Mouse (Mus musculus): ENCODE measurements around the gene Tnik. TPM values are rescaled to one million over a fixed set of nuclear protein-coding genes. Genes with fewer than 3 reads are reported as not detected.

Gene Tnik
- polyA plus RNA-seq, 1 experiment = 142 TPM

DNA sequence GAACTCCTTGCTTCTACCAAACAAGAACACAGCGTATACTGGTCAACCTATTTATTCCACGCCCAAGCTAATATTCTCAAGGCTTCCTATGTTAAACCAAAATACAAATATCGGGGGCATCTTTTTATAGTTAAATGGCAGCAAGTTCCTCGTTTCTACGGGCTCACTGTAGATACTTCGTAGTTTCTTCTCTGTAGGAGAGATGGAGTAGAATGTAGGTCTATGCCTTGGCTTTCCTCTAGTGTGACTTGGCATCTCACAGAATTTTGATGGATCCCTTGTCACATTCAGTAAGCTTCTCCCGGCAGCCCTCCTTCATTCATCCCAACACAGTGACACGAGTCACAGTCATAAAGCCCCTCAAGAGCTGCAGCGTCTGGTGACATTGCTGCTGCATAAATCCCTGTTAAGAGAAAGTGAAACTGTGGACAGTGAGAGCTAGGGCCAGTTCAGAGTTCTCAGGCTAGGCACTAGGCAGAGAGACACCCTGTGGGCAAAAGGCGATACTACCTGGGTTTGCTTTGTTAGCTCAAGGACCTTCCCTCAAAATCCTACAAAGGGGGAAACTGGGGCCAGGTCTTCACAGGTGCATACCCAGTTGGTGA is 280.5 kb downstream of the Tnik start:
- H3K27ac ChIP-seq (ENCODE audit: insufficient read depth, low read depth, low read length) = 0 out of 2 replicates have a peak overlapping the region, but pooled peaks have one; percentile 26

DNA sequence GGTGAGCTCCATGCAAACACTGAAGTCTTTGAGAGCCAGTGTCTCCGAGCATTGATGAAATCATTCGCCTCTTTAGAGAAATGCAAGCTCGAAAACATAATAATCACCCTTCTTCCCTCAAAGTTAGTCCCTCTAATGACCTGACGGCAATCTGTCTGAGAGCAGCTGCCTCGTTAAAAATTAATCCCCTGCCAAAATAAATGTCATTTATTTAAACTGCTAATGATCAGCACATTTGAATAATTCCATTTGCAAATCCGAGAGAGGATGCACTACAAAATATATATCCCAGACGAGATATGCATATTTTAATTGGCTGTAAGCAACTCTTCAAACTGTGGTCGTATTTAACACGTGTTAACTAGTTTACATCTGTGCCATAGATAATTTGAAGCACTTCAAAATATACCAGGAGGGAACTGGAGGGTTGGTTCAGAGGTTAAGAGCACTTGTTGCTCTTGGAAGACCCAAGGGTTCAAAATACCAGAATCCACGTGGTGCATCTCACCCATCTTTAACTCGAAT is 281.4 kb downstream of the Tnik start:
- no peak overlapping the region for H3K27ac ChIP-seq (ENCODE audit: insufficient read depth, low read depth, low read length)
- WGBS = 44% methylated on average over 11 of the region's 11 CpGs
- H3K4me3 ChIP-seq (ENCODE audit: insufficient read depth, low read depth, low read length) = no peak overlapping the region
- TF ChIP-seq POLR2A (IDR thresholded peaks at IDR 0.05; ENCODE audit: insufficient read depth, low read depth, low read length) (no peak), CTCF (IDR thresholded peaks at IDR 0.05; ENCODE audit: insufficient read depth, low read depth, low read length) (no peak)
- peaks cover 12% of the 10 kb centered on the region for H3K4me1 ChIP-seq (ENCODE audit: control insufficient read depth, insufficient read depth, low read length)

More for the DNA sequence above, 280.5 kb downstream of the Tnik start:
- 67% methylated on average over 10 of the region's 10 CpGs for WGBS
- TF ChIP-seq CTCF (IDR thresholded peaks at IDR 0.05; ENCODE audit: insufficient read depth, low read depth, low read length) (no peak), POLR2A (IDR thresholded peaks at IDR 0.05; ENCODE audit: insufficient read depth, low read depth, low read length) (no peak)
- Histone ChIP-seq H3K4me1 (ENCODE audit: control insufficient read depth, insufficient read depth, low read length) (peaks cover 7% of the 10 kb centered on the region), H3K4me3 (ENCODE audit: insufficient read depth, low read depth, low read length) (no peak overlapping the region)

DNA sequence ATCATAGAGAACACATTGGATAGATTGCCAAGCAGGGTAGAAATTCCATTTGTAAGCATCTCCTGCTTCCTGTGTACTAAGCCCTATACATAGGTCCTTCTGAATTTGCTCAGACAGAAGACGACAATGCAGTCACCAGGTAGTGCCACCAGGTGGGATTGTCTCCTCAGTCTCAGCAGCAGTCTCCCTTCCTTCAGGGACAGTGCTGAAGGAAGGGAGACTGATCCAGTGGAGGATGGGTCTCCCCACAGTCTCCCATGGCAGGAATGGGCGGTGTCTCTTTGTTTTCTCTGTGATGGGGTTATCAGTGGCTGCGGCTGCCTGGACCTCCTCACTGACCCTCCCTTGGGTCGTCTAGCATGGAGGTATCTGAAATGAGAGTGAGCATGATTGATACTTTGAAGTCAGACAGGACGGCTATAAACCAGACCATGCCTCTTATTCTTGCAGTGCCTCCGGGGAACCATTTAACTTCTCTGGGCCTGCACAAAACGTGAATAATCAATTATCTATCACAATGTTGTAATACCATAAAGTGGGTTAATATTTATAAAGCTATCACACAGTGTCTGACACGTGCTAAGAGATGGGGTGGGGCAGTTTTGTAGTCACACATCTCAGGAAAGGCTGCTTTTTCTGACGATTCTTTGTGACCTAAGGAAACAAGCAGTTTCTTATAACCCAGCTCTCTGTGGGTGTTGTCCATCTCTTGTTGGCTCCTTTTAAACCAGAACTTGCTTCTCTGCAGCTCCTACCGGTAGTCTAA is 285.1 kb downstream of the Tnik start:
- no peak overlapping the region for H3K4me3 ChIP-seq (ENCODE audit: insufficient read depth, low read depth, low read length)
- TF ChIP-seq POLR2A (IDR thresholded peaks at IDR 0.05; ENCODE audit: insufficient read depth, low read depth, low read length) (no peak), CTCF (IDR thresholded peaks at IDR 0.05; ENCODE audit: insufficient read depth, low read depth, low read length) (no peak)
- peaks cover 25% of the 10 kb centered on the region for H3K4me1 ChIP-seq (ENCODE audit: control insufficient read depth, insufficient read depth, low read length)
- H3K27ac ChIP-seq (ENCODE audit: insufficient read depth, low read depth, low read length) = no peak overlapping the region
- WGBS = 79% methylated on average over 10 of the region's 10 CpGs

DNA sequence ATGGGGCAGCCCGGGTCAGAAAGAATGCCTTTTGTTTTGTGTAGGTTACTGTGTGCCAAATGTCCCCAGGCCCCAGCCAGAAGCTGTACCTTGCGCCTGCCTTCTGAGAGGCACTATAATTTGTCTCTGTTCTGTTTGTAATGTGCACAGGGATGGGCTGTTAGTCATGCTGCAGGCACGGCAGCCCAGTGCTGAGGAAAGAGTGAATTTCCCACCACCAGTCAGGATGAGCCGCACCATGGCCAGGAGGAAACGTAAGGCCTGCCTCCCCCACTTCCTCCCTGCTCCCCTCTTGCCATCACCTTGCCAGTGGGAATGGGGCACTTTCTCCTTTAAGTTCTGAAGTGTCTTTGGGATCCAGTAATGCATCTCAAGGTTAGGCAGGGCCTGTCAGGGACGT is 286.4 kb downstream of the Tnik start:
- H3K27ac ChIP-seq (ENCODE audit: insufficient read depth, low read depth, low read length) = peak overlapping the region; percentile 70
- peaks cover 24% of the 10 kb centered on the region for H3K4me1 ChIP-seq (ENCODE audit: control insufficient read depth, insufficient read depth, low read length)
- TF ChIP-seq POLR2A (IDR thresholded peaks at IDR 0.05; ENCODE audit: insufficient read depth, low read depth, low read length) = no peak
- TF ChIP-seq CTCF (IDR thresholded peaks at IDR 0.05; ENCODE audit: insufficient read depth, low read depth, low read length) = no peak
- WGBS = 28% methylated on average over 6 of the region's 6 CpGs
- H3K4me3 ChIP-seq (ENCODE audit: insufficient read depth, low read depth, low read length) = no peak overlapping the region

DNA sequence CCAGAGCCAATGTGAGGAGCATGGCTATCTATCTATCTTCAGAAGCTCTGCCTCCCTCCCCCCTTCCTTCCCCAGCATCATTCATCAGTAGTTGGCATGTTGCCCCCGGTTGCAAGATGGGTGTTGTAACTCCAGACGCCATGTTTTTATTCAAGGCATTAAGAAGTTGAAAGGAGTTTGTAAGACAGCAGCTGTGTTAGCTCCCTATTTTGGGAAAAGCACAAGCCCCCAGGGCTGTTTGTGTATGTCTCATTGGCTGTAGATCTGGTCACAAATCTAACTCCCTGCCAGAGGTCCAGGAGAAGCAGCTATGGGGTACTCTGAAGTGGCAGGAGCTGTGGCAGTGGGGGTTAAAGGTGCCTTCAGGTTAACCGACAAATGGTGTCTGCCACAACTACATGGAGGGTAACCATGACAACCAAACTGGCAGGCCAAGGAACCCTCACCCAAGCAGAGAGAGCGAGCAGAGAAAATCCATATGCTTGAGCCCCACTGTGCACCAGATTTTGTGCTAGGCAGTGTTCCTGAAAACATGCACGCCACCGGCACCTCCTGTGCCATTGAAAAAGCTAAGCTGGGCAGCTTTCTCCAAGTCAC is 287.6 kb downstream of the Tnik start:
- TF ChIP-seq POLR2A (IDR thresholded peaks at IDR 0.05; ENCODE audit: insufficient read depth, low read depth, low read length) (no peak), CTCF (IDR thresholded peaks at IDR 0.05; ENCODE audit: insufficient read depth, low read depth, low read length) (no peak)
- Histone ChIP-seq H3K27ac (ENCODE audit: insufficient read depth, low read depth, low read length) (0 out of 2 replicates have a peak overlapping the region, but pooled peaks have one; percentile 20), H3K4me1 (ENCODE audit: control insufficient read depth, insufficient read depth, low read length) (peaks cover 33% of the 10 kb centered on the region), H3K4me3 (ENCODE audit: insufficient read depth, low read depth, low read length) (no peak overlapping the region)
- WGBS = 33% methylated on average over 6 of the region's 6 CpGs

DNA sequence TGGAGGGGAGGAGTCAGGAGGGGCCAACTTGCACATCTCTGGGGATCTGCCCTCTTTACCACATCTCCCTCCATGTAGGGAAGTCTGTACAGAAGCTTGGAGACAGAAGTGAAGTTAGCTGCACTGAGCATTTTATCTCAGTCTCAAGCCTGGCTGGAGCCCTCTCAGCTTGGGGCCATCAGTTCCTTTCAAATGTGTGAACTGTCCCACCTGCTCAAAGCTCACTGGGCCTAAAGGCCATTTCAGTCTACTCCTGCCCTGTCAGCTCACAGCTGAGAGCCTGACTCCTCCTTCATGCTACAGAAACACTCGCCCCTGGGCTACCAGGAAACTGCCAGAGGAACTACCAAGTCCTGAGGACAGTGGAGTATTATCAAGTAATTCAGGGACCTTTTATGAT is 288.7 kb downstream of the Tnik start:
- 76% methylated on average over 1 of the region's 1 CpGs for WGBS
- Histone ChIP-seq H3K27ac (ENCODE audit: insufficient read depth, low read depth, low read length) (peak overlapping the region; percentile 50; the same call in 1 of the 2 replicates), H3K4me3 (ENCODE audit: insufficient read depth, low read depth, low read length) (no peak overlapping the region), H3K4me1 (ENCODE audit: control insufficient read depth, insufficient read depth, low read length) (peaks cover 36% of the 10 kb centered on the region)
- no peak for TF ChIP-seq POLR2A (IDR thresholded peaks at IDR 0.05; ENCODE audit: insufficient read depth, low read depth, low read length)
- no peak for TF ChIP-seq CTCF (IDR thresholded peaks at IDR 0.05; ENCODE audit: insufficient read depth, low read depth, low read length)

DNA sequence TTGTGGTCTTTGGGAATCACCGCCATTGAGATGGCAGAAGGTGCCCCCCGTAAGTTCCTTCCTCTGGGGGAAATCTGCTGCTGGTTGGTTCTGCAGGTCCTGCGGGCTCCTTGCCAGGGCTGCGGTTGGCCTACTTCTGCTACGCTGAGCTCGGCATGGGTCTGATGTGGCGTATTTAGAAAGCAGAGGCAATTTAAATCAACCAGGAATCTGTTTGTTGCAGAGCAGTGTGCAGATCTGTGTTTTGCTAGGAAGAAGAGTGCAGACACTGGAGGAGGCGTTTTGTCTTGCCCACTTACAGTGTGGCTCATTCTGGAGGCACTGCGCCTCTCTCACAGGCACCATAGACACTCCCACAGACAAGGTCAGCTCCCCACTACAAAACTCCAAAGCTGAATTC is 291.9 kb downstream of the Tnik start:
- Histone ChIP-seq H3K4me1 (ENCODE audit: control insufficient read depth, insufficient read depth, low read length) (peaks cover 37% of the 10 kb centered on the region), H3K27ac (ENCODE audit: insufficient read depth, low read depth, low read length) (peak overlapping the region; percentile 66), H3K4me3 (ENCODE audit: insufficient read depth, low read depth, low read length) (no peak overlapping the region)
- TF ChIP-seq POLR2A (IDR thresholded peaks at IDR 0.05; ENCODE audit: insufficient read depth, low read depth, low read length) (no peak), CTCF (IDR thresholded peaks at IDR 0.05; ENCODE audit: insufficient read depth, low read depth, low read length) (no peak)
- 21% methylated on average over 9 of the region's 9 CpGs for WGBS

DNA sequence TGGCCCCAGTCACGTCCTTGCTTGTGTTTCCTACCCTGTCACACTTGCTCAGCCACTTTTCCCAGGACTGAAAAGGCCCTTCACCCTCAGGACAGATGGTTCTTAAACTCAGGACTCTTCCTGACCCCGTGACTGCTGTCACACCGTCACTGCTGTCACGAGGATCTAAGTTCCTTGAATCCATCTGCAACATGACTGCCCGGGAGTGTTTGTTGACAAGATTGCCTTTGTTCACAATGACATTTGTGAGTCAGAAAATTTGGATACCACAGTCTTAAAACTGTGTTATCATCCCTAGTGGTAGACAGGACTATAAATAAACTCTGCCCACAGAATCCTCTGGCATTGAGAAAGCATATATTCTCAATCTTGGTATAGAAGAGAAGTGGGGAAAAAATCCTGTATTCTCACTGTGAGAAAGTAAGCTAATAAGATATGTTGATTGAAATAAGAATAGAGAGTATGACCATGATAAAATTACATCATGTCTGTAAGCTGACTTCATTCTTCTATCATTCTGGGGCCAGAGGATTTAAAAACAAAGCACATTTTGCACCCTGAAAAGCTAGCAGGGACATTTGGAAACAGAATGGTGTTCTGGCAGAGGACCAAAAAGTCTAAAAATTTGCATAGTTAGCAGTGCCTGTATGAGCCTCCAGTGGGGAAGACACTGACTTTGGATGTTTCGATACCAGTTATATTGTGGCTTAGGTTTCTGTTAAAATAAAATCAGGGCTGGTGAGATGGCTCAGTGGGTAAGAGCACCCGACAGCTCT is 293.0 kb downstream of the Tnik start:
- no peak overlapping the region for H3K4me3 ChIP-seq (ENCODE audit: insufficient read depth, low read depth, low read length)
- TF ChIP-seq POLR2A (IDR thresholded peaks at IDR 0.05; ENCODE audit: insufficient read depth, low read depth, low read length) (no peak), CTCF (IDR thresholded peaks at IDR 0.05; ENCODE audit: insufficient read depth, low read depth, low read length) (no peak)
- peaks cover 33% of the 10 kb centered on the region for H3K4me1 ChIP-seq (ENCODE audit: control insufficient read depth, insufficient read depth, low read length)
- WGBS = 41% methylated on average over 7 of the region's 7 CpGs
- peak overlapping the region; percentile 66 for H3K27ac ChIP-seq (ENCODE audit: insufficient read depth, low read depth, low read length)

Data from olfactory bulb, adult 2 months (tissue).